Mouse (Mus musculus): ENCODE results near the gene Fam234a. TPM values are rescaled to one million over a fixed set of nuclear protein-coding genes. Genes with fewer than 3 reads are reported as not detected.

The Fam234a gene
- 10 to 100 TPM; 34.5 to 38.7 TPM for total RNA-seq (2023)

GRCm38 (mm10) chr17:26244101-26244841 is at the start of gene Fam234a:
Gene Fam234a, minus strand, starts transcription at chr17:26244242.

GRCm38 (mm10) chr17:26252539-26253251 is 8.7 kb upstream of the Fam234a start, which contains the start of gene Luc7l:
Gene Luc7l, plus strand, starts transcription at chr17:26252896.

GRCm38 (mm10) chr17:26207686-26208085 is 36.4 kb downstream of the Fam234a start, which contains the start of gene Arhgdig:
Gene Arhgdig, minus strand, starts transcription at chr17:26207786.

GRCm38 (mm10) chr17:26202737-26203136 is 41.3 kb downstream of the Fam234a start, which contains the start of gene Rgs11:
Gene Rgs11, plus strand, starts transcription at chr17:26202951.

GRCm38 (mm10) chr17:26198892-26199291 is 45.1 kb downstream of the Fam234a start, which contains the start of gene Pdia2:
Gene Pdia2, minus strand, starts transcription at chr17:26199087.

Other genes starting within 250 kb of the Fam234a start
- 10 to 100 TPM; 18.3 to 22.2 TPM for gene Rab11fip3, start 174.7 kb downstream of the Fam234a start, total RNA-seq (2023)
- 1 to 10 TPM; 6.5 TPM for gene Decr2, start 153.9 kb downstream of the Fam234a start, total RNA-seq (2023)
- gene Nme4, start 148.6 kb downstream of the Fam234a start, total RNA-seq (2023) = 1 to 10 TPM; 4.8 to 6.3 TPM
- 10 to 100 TPM; 24.5 to 24.7 TPM for gene Tmem8, start 130.9 kb downstream of the Fam234a start, total RNA-seq (2023)
- gene Mrpl28, start 120.7 kb downstream of the Fam234a start, total RNA-seq (2023) = 10 to 100 TPM; 44.7 to 46.7 TPM
- 100 to 1,000 TPM; 104 to 111 TPM for gene Axin1, start 105.6 kb downstream of the Fam234a start, total RNA-seq (2023)
- not detected for gene Pdia2, start 45.2 kb downstream of the Fam234a start, total RNA-seq (2023)
- gene Rgs11, start 41.3 kb downstream of the Fam234a start, total RNA-seq (2023) = 10 to 100 TPM; 33.4 to 34.1 TPM
- gene Arhgdig, start 36.5 kb downstream of the Fam234a start, total RNA-seq (2023) = not detected
- gene Luc7l, start 8.7 kb upstream of the Fam234a start, total RNA-seq (2023) = 100 to 1,000 TPM; 112 to 113 TPM
- gene Neurl1b, start 170.6 kb upstream of the Fam234a start, total RNA-seq (2023) = under 1 TPM; 0.33 to 0.44 TPM